Comparison of ENCODE assay signal across 23 mouse cellular contexts in the genomic region with DNA sequence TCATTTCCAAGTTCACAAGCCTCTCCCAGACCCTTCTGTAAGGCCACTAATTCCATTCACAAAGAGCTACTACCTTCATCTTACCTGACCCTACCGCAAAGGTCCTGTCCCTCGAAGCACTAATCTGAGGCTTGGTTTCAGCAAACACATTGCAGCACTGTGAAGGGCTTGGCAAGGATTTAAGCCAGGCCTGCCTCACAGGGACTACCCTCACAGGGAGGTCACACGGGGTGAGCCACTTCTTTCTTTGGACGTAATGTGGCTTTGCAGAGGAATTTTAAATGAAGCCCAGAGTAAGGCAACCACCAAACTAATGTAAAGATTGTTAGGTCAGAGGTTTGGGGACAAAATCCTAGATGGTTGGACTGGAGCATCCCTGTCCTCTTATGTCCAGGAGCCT. TPM values are rescaled to one million over a fixed set of nuclear protein-coding genes. Genes with fewer than 3 reads are reported as not detected.
DNase-seq lines count a peak whose midpoint lies in the region; ATAC-seq lines count a peak whose summit lies in the region.
"Had no signal": no experiment of that assay in that cellular context is flagged by ENCODE, and none has a peak within 500 bp of the region (broad histone marks: within the 10 kb centered on the region; RNA-seq: fewer than 3 reads in every experiment).

No protein-coding gene starts in this region.

- WGBS in heart, embryonic 10.5 days: 87% methylated on average over 4 of the region's 4 CpGs
- WGBS in heart, embryonic 12.5 days: 81% methylated on average over 4 of the region's 4 CpGs

- peak; percentile 43 for DNase-seq in adrenal gland, postnatal 10 days
- DNase-seq in adrenal gland, postnatal 4 days (ENCODE audit: low spot score in 2 of 2): no peak
- peak; percentile 63 for DNase-seq in heart, embryonic 10.5 days (ENCODE audit: low spot score)
- DNase-seq in layer of hippocampus, postnatal 25 days (ENCODE audit: extremely low spot score in 1 of 2, low spot score in 1 of 2): peak; percentile 0
- no peak for DNase-seq in layer of hippocampus, adult 9-11 months
- DNase-seq in urinary bladder, adult 2 months (ENCODE audit: low spot score): peak; percentile 2
- DNase-seq in urinary bladder, postnatal 14 days (ENCODE audit: low spot score): no peak
- DNase-seq: adrenal gland, postnatal 25 days; cerebellum, adult 18-20 months; cerebellum, adult 9-10 months; cerebellum, postnatal 14 days; gastrocnemius, postnatal 10 days; gastrocnemius, postnatal 36 days had no signal

- peaks cover 42% of the 10 kb centered on the region for H3K36me3 ChIP-seq in heart, embryonic 10.5 days
- peaks cover 42% of the 10 kb centered on the region for H3K36me3 ChIP-seq in heart, embryonic 12.5 days

- no peak overlapping the region for H3K4me3 ChIP-seq in heart, embryonic 10.5 days
- no peak overlapping the region for H3K4me3 ChIP-seq in heart, embryonic 12.5 days
- H3K4me3 ChIP-seq: forebrain, embryonic 10.5 days; forebrain, embryonic 13.5 days; heart, embryonic 15.5 days; hindbrain, embryonic 10.5 days; hindbrain, embryonic 13.5 days; intestine, embryonic 15.5 days had no signal

- no peaks in the 10 kb centered on the region for H3K27me3 ChIP-seq in heart, embryonic 10.5 days (ENCODE audit: insufficient read depth, poor library complexity, severe bottlenecking)
- no peaks in the 10 kb centered on the region for H3K27me3 ChIP-seq in heart, embryonic 12.5 days (replicated peaks)
- H3K27me3 ChIP-seq: forebrain, embryonic 13.5 days; heart, embryonic 15.5 days; hindbrain, embryonic 13.5 days; intestine, embryonic 15.5 days had no signal

- ATAC-seq in heart, embryonic 12.5 days (ENCODE audit: insufficient number of reproducible peaks, low FRiP score): no peak
- ATAC-seq: activated CD4-positive, CD25-positive, alpha-beta regulatory T cell, adult 4 months; forebrain, embryonic 13.5 days; forebrain, embryonic 16.5 days; hindbrain, embryonic 16.5 days; intestine, embryonic 15.5 days had no signal

- no peaks in the 10 kb centered on the region for H3K4me1 ChIP-seq in heart, embryonic 10.5 days
- no peaks in the 10 kb centered on the region for H3K4me1 ChIP-seq in heart, embryonic 12.5 days (replicated peaks)
- H3K4me1 ChIP-seq: forebrain, embryonic 10.5 days; forebrain, embryonic 13.5 days; heart, embryonic 15.5 days; hindbrain, embryonic 10.5 days; hindbrain, embryonic 13.5 days; intestine, embryonic 15.5 days had no signal

- no peak overlapping the region for H3K27ac ChIP-seq in heart, embryonic 10.5 days
- H3K27ac ChIP-seq in heart, embryonic 12.5 days (ENCODE audit: poor library complexity, severe bottlenecking): no peak overlapping the region
- H3K27ac ChIP-seq: forebrain, embryonic 10.5 days; forebrain, embryonic 13.5 days; heart, embryonic 15.5 days; hindbrain, embryonic 10.5 days; hindbrain, embryonic 13.5 days; intestine, embryonic 15.5 days had no signal

- no peak overlapping the region for H3K4me2 ChIP-seq in heart, embryonic 12.5 days
- H3K4me2 ChIP-seq: forebrain, embryonic 13.5 days; heart, embryonic 15.5 days; hindbrain, embryonic 13.5 days; intestine, embryonic 15.5 days had no signal

- no peak overlapping the region for H3K9ac ChIP-seq in heart, embryonic 12.5 days
- H3K9ac ChIP-seq: forebrain, embryonic 13.5 days; heart, embryonic 15.5 days; hindbrain, embryonic 13.5 days; intestine, embryonic 15.5 days had no signal

- no peaks in the 10 kb centered on the region for H3K9me3 ChIP-seq in heart, embryonic 10.5 days
- no peaks in the 10 kb centered on the region for H3K9me3 ChIP-seq in heart, embryonic 12.5 days (replicated peaks)
- H3K9me3 ChIP-seq: forebrain, embryonic 10.5 days; forebrain, embryonic 13.5 days; heart, embryonic 15.5 days; hindbrain, embryonic 10.5 days; hindbrain, embryonic 13.5 days; intestine, embryonic 15.5 days had no signal

RNA-seq across cellular contexts. Expression of a gene that starts 29.3 kb away (rescaled TPM):
- 10 to 100 TPM; 12.0 to 13.3 TPM for total RNA-seq in adrenal gland, postnatal 10 days (2021)
- 10 to 100 TPM; 15.7 to 16.2 TPM for total RNA-seq in adrenal gland, postnatal 4 days (2021)
- 8.5 and 12.0 TPM in 2 replicates for polyA plus RNA-seq in heart, embryonic 10.5 days (2016; fragmentation: Nextera tagmentation; extraction: Ambion mirVana)
- 7.2 and 8.1 TPM in 2 replicates for polyA plus RNA-seq in heart, embryonic 12.5 days (2016; fragmentation: Nextera tagmentation; extraction: Ambion mirVana)
- 10 to 100 TPM; 14.7 to 15.8 TPM for total RNA-seq in layer of hippocampus, postnatal 25 days (2021)
- 139 and 150 TPM in 2 replicates for polyA plus RNA-seq in urinary bladder, adult 2 months (2012; rRNA removed)

Comparison
In these comparisons a context has a peak if more than half of its experiments do, and no peak if none do; other contexts are left out.
1. DNase-seq: peak in adrenal gland, postnatal 10 days (single experiment), heart, embryonic 10.5 days (single experiment), layer of hippocampus, postnatal 25 days (2 of 2) and urinary bladder, adult 2 months (single experiment); none in adrenal gland, postnatal 4 days (0 of 2), layer of hippocampus, adult 9-11 months (single experiment) and urinary bladder, postnatal 14 days (single experiment).